Mouse (Mus musculus) urinary bladder, adult 2 months (tissue): Measurements from ENCODE around the gene Ifitm1. TPM values are rescaled to one million over a fixed set of nuclear protein-coding genes. Genes with fewer than 3 reads are reported as not detected.
"Not testable (repeated sequence)": the region's sequence is repeated elsewhere in the genome, so short reads cannot be mapped to it uniquely, and the experiment has no call there.

Experiments
- DNase-seq: peaks from one replicate; pipeline ENCODE4 v3.0.0; 2022; ENCODE audit warnings: low spot score
- polyA plus RNA-seq: library from polyadenylated mRNA; depleted of rRNA; stranded (reverse); fragments of >200 nt; gene quantifications from 2 replicates; pipeline ENCODE4 v1.2.3, GENCODE M21; 2012

Gene Ifitm1
- polyA plus RNA-seq, 1 experiment: 346 TPM

DNA sequence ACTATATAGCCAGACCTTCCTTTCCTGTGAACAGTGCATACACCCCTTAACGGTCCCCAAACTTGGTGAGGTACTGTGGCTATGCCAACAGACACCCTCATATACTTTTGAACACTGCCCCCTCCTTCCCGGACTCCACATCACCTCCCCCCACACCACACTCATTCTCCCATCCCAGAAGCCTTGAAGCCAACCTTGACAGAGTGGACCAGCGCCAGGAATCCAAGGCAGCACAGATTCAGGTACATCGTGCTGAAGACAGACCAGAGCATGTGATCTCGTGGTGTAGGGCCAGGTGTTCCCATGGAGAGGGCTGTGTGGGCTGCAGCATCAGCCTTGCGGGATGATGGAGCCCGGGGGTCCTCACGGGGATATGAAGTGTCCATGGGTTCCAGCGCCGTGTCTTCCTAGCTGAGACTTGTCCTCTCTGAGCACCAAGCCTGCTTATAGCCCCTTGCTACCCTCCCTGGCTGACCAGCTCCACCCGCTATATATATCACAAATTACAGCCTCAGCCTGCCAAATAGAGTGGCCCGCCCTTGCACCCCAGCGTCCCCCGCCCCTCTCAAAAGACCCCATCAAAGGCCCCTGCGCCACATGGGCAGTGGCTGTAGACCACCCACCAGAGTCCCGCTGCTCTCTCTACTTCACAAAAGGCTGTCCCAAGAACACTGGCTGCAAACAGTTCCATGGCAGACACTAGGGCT is 17.0 kb upstream of the Ifitm1 start, which contains the start of gene Ifitm5:
TSS of gene Ifitm5 (minus strand) at position 468 of the 707 bp plus-strand sequence.
- DNase-seq: no peak

DNA sequence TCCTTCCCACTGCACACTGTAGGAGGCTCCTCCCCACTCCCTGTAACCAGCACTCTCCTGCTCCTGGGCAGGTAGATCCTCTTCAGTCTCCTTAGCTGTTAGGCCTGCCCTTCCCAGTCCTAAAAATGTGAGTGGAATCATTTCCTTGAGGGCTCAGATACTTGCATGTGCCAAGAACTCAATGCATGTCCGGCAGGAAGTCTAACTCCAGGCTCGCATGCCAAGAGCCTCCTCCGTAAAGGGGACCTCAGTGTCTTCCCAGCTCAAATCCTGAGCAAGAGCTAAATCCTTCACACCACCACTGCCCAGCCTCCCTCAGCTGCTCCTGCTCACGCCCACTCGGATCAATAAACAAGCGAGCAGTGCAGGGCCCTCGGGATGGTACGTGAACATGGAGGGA is 16.0 kb upstream of the Ifitm1 start:
- DNase-seq: no peak

DNA sequence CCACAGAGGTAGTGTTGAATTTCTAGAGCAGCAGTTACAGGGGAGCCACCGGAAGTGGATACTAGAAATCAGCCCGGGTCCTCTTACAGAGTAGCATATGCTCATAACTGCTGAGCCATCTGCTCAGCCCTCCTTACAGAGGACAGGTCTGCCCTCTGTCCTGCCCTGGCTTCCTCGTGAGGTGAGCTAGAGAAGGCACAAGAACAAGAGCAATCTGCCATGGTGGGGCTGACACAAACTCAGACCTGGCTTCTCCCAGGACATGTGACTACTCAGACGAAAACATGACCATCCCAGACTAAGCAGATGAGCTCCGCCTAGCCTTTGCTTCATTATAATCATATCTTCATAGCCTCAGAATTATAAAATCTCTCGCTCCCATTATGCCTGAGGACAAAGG is 15.3 kb upstream of the Ifitm1 start:
- no peak for DNase-seq

DNA sequence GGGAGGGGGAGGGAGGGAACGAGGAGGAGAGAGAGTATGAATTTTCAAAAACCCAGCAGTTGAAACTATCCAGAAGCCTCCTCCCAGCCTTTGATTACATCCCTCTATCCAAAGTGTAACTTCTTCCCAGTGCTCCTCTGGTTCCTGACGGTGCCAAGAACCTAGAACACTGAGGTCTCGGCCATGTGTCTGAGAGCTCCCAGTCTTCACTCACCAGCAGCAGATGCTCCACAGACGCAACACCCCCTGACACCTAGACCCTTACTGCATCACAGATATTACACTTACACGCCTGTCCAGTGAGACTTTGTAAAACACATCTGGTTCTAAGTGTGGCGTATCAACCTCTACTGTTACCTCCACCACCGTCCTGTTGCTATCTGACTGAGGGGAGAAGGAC is 14.6 kb upstream of the Ifitm1 start:
- DNase-seq: no peak

DNA sequence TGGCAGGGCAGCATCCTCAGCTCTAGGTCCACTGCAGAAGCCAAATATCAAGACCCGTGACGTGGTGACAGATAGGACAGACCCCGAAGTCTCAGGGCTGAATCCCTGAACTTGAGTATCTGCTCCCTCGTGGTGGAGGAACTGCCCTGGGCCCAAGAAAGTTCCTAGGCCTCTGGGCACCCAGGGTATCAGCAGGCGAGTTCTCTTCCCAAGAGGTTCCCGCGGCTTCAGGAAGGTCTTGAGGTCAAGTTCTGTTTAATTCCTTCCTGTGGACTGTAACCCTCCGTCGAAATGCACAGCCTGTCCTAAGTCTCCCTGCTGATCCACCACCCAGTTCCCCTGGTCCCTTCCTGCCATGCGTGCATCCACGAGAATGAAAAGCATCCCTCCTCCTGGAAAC is 13.9 kb upstream of the Ifitm1 start:
- no peak for DNase-seq

DNA sequence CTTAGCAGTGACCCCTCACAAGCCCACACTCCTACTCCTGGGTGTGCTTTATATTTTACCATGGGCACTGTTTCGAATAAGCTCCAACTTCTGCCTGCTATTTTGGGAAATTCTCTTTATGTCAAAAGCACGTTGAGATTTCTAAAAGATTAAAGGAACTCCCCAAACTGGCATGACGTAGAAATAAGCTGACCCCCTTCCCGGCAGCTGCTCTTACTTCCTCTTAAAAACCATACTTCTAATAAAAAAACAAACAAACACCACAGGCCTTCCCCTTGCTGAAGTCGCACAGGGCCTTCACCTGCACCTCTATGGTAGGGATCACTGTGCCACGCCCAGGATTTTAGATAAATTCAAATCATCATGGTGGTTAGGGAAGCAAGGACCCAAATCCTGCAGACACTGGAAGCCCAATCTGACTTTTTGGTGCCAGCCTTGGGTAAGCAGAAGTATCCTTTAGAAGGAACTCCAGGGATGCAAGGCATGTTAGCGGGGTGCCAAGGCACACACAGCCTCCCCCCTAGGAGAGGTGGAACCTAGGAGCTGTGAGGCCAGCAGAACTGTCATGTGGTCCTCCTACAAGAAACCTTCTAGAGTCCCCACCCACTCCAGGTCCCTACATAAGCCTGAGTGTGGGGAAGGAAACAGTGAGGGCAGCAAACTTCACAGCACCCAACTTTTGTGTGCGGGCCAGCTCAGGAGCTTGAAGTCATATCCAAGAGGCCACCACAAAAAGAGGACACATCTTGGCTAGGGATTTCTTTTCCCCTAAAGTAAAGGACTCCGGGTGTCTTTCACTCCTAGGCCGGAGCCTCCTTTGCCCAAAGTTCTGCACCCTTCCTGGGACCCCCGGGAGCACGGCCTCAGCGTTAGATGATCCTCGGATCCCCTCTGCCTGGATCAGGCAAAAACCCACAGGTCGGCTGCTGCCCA is 13.0 kb upstream of the Ifitm1 start:
- no peak for DNase-seq

GRCm38 (mm10) chr7:140954733-140955071 is 12.3 kb upstream of the Ifitm1 start:
- DNase-seq: no peak

DNA sequence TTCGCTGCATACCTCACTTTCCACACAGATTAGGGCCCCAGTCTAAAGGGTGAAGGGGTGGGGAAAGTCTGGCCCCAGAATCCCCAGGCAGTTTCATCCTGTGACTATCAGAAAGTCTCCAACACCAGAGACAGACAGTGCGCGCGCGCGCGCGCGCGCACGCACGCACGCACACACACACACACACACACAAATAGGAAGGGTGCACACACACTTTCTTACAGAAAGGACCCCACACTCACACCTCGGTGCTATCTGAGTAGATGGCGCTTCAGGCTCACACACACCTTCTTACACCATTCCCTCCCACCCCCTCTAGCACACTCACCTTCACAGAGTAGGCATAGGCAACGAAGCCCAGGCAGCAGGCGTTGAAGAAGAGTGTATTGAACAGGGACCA is 11.7 kb upstream of the Ifitm1 start:
- no peak for DNase-seq

- no peak for DNase-seq
Measured at GRCm38 (mm10) chr7:140955758-140956555, 11.1 kb upstream of the Ifitm1 start, which contains the start of the genes Gm45717 and Ifitm2. TSS of gene Gm45717 (minus strand) at chr7:140955937. TSS of gene Ifitm2 (minus strand) at chr7:140955987.

- no peak for DNase-seq
Measured at GRCm38 (mm10) chr7:140956556-140956869, 10.5 kb upstream of the Ifitm1 start.

DNA sequence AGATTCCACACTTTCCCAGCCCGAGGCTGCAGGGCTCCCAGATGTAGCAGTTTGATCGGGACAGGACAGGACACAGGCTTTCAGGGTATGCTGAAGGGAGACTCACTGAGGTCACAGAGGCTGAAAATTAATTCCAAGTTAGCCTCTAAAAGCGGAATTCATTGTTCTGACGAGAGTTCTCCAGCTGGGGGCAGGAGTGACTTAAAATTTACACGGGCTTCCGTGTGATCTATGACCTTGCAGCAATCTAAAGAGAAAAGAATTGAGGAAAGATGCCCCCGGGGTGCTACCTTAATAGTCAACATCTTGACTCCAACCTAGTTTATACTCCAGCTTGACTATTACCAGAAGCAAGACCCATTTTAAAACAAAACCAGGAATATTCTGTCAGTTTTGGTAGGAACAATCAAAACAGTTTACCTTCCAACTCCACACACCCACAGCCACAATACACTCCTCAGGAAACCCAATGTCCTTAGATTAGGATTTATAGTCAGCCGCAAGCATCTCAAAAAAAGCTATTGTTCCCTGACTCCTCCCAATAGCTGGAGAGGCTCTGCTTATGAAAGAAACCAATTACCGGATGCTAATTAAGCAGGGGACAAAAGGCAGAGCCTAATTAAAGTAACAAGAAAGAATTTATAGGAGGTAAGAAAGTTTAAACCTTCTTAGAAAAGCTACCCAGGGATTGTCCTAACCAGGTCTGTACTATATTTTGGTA is 7.7 kb upstream of the Ifitm1 start:
- DNase-seq: no peak

- DNase-seq: no peak
Measured at GRCm38 (mm10) chr7:140960026-140960425, 7.0 kb upstream of the Ifitm1 start.

GRCm38 (mm10) chr7:140961416-140961815 is 5.6 kb upstream of the Ifitm1 start:
- DNase-seq: no peak

- no peak for DNase-seq
Measured at GRCm38 (mm10) chr7:140962733-140963132, 4.3 kb upstream of the Ifitm1 start.

GRCm38 (mm10) chr7:140967862-140968591 is 1.0 kb downstream of the Ifitm1 start:
- DNase-seq: no peak

DNA sequence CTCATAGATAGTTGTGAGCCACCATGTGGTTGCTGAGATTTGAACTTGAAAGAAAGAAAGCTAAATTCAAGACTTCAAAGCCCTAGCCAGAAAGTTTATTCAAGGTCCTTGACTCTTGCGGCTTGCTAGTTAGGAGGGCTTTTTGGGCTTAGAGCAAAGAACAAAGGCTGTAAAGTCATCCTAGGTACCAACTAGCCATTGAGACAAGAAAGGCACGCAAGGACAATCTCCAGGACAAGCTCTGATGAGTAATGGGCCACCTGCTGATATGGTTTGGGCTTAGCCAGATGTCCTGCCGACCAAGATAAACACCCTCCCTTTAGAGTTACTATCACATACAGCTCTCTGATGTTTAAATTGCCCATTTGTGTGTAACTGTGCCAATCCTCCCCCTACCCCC is 1.7 kb downstream of the Ifitm1 start:
- not testable (repeated sequence) for DNase-seq

- no peak for DNase-seq
Measured at GRCm38 (mm10) chr7:140970931-140971330, 3.9 kb downstream of the Ifitm1 start.

DNA sequence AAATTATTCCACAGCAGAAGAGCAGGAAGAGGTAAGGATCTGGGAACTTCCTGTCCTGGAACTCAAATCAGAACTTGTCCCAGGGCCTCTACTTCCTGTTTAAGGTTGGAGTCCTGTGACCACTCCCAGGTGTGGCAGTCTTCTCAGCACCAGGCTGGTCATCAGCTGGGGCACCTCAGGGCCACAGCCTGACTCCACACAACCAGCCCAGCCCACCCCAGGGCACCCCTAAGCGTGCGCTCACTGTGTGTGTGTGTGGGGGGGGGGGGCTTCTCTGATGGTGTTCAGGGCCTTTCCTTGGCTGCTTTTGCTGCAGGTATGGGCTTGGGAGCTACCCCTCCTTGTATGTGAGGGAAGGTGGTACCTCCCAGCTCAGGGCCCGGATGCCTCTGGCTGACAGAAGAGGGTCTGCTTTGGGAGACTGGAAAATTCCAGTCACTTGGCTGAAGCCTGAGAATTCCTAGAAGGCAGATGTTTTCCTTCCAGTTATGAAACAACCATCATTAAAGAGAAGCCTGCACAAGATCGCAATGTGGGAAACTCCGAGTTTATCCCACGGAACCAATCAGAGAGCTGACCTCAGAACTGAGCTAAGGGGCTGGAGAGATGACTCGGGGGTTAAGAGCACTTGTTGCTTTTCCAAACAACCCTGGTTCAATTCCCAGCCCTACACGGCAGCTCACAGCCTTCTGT is 4.6 kb downstream of the Ifitm1 start:
- no peak for DNase-seq

DNA sequence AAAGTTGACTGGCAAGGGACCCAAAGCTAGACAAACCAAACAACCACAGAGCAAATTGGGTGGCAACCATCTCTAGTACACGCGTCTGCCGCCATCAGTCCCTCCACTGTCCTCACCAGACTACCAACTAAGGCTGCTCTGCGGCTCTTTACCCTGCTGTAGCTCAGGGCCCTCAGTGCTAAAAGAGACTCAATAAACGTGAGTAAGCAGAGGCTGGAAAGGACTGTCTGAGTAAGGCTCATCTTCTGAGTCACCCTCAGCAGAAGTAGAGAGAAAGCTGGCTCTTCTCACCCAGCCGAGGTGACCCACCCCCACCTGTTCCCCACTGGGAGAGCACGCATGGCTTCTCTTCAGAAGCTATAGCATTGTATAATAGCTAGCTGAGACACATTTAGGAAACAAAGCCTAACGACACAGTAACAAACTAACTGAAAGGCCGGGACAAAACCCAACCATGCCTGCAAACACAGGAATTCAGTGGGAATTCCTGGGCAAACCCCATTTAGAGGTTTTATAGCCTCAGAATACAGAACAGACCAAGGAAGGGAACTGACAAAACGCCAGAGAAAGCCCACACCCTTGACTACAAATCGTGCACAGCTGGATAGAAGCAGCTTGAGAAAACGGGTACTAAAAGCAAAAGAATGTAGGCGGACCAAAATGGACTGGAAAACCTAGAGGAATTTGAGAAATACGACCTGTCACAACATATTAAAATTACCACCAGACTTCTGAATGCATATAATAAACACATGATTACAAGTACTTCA is 6.6 kb downstream of the Ifitm1 start:
- no peak for DNase-seq

GRCm38 (mm10) chr7:140974940-140975339 is 7.9 kb downstream of the Ifitm1 start:
- DNase-seq: no peak
